Mouse (Mus musculus) cerebellum, postnatal 25 days (tissue): ENCODE measurements around the gene Rtraf.

Experiments
- DNase-seq, 2 experiments: peaks; one replicate each; pipeline ENCODE4 v3.0.0; 2021; ENCODE audit warnings: mixed read lengths in 2 of 2

Gene Rtraf

DNA sequence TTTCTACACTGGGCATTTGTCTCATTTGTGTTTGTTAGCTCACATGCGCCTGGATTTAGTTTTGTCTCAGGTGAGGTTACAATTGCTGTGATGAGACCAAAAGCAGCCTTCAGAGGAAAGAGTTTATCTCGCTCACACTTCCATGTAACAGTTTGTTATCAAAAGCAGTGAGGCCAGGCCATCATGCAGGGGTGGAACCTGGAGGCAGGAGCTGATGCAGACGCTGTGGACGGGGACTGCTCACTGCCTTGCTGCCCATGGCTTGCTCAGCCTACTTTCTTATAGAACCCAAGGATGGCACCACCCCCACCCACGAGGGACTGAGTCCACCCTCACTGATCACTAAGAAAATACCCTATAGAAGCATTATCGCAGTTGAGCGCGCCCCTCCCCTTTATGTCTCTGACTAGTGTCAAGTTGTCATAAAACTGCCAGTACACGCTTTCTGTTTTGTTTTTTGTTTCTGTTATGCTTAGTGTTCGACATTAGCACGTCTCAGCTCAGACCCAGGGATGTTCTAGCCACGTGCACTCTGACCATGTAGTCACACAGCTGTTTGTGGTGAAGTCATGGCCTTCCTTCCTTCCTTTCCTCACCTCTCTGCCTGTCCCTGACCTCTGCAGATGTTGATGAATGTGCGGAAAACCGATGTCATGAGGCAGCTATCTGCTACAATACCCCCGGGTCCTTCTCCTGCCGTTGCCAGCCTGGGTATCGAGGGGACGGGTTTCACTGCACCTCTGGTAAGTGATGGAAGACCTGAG, 26.9 kb downstream of the Rtraf start:
- no peak for DNase-seq

DNA sequence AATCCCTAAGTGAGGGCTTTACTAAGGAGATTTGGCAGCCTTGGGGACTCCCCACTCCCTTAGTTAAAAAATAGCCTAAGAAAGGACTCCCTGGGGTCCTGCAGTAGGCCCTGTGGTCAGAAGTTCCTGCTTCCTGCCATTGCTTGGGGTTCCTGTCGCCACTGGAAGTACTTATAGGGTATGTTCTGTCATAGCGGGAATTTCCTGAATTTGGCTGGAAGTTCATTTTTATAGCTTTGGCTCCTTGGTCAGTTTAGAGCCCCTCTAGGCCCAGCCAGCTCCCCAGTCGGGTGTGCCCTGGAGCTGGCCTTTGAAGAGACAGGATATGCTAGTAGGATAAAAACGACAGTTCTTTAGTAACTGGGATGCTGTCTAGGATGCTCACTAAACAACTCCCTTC, 28.7 kb downstream of the Rtraf start:
- DNase-seq, result no peak

DNA sequence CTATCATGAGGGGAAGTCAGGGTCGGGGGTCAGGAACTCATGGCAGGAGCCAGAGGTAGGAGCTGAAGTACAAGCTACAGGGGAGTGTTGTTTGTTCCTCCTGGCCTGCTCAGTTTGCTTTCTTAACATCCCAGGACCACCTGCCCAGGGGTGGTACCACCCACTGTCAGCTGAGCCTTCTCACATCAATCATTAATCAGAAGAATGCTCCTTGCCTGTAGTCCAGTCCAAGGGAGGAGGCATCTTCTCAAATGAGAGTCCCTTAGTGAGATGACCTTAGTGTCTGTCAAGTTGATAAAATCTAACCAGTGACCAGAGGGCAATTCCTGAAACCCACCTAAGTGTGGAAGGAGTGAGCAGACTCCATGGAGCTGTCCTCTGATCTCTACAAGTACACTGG, 35.2 kb downstream of the Rtraf start:
- DNase-seq, result no peak

DNA sequence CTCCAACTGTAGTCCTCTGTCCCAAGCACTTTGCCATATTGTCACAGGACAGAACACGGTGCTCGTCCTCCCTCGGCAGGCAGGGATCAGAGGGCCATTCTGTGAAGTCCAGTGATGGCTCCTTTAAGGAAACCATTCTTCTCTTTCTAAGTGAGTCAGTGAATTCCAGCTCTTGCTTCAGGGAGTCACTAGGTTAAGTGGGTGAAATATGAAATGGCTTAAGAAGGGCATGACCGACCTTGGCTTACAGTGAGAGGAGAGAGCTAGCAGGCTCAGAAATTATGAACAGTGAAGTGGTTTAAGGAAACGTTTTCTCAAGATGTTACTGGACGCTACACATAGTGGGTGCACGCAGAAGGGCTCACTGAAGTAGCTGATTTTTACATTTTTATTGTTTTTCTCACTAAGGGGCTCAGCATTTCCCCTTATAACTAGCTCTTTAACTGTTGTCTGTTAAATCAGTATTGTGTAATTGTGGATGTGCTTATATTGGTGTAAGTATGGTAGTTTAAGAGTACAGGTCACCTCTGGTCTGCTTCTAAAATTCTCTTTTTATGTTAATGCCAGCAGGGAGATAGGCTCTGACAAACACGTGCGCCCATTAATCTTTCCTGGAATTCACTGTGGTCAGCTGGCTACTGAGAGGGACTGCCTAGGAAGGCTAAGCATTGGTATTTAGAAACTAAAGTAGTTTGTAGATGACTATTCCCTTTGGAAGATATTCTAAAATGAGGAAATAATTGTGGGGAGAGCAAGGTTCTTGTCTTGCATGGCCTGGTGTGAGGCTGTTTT, 37.6 kb downstream of the Rtraf start:
- no peak for DNase-seq

DNA sequence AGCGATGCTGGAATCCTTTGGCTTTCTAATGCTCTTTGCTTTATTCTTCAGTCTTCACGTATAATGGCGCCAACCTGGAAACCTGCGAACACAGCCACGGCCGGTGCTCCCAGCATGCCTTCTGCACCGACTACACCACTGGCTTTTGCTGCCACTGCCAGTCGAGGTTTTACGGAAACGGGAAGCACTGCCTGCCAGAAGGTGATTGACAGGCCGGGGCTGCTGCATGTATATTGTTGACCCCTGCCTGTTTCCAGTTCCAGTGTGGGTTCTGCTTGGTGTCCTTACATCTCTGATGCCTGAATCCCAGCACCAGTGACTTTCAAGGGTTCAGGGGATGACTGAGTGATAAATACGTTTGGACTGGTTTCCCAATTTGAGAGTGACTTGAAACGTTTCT, 45.7 kb downstream of the Rtraf start:
- no peak for DNase-seq

DNA sequence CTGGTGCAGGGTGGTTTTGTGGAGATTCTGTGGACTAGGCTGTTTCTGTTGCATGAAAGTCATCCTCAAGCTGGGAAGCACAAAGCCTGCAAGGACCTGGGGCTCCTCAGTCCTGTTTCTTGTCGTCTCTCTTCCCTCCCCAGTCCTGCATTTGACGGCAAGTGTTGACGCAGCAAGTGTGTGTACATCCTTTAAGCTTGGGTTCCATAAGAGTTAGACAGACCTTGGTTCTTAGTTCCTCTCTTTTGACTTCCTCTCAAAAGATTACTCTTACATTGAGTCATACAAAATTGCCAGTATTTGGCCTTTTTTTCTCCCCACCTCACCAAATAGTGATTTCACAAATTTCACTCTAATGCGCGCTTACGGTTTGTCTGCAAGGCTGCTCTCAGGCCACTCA, 46.3 kb downstream of the Rtraf start:
- DNase-seq, result no peak

DNA sequence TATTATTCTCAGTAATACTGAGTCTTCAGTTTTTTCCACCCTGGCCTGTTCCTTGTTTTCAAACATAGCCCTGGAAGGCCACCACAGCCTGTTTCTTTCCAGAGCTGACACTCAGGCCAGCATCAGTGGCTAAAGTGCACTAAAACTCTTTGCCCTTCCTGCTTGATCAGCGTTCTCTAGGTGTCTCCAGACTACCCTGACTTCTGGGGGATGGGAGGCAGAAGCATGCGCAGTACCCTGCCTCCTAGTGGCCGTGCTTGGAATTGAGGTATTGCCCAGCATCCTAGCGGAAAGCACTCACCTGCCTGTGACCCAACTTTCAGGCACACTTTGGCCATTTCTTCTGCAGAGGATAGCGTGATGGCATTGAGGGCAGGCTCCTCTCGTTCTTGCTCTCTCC, 46.7 kb downstream of the Rtraf start:
- DNase-seq, result peak in 1 of 2 experiments; percentile 19

DNA sequence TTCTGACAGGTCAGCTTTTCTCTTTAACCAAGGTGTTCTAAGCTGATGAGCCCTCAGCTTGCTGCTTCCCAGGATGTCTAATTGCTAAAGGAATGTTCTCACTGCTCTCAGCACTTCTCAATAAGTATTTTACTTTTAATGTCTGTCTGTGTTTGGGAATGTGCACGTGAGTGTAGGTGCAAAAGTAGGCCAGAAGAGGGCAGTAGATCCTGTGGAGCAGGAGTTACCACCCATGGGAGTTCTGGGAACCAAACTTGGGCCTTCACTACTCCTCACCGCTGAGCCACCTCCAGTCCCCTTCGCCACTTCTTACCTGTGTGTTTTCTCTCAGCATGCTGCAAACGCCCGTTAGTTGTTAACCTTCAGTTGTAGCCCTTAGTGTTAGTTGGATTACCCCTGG, 47.4 kb downstream of the Rtraf start:
- DNase-seq, result no peak

DNA sequence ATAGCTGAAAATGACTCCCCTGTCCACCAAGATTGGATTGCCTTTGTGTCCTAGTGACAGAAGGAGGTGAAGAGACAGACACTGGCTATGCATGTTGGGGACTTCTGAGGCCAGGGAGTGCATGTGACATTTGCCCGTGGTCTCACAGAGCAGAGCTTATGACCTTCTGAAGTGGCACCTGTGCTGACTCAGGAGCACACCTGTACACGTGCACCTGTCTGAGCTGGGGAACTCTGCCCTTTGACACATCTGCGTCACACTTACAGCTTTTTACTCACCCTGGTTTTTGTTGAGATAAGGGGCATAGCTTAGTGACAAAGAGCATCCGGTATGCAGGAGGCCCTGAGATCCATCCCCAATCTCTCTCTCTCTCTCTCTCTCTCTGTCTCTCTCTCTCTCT, 48.1 kb downstream of the Rtraf start:
- DNase-seq, result no peak

DNA sequence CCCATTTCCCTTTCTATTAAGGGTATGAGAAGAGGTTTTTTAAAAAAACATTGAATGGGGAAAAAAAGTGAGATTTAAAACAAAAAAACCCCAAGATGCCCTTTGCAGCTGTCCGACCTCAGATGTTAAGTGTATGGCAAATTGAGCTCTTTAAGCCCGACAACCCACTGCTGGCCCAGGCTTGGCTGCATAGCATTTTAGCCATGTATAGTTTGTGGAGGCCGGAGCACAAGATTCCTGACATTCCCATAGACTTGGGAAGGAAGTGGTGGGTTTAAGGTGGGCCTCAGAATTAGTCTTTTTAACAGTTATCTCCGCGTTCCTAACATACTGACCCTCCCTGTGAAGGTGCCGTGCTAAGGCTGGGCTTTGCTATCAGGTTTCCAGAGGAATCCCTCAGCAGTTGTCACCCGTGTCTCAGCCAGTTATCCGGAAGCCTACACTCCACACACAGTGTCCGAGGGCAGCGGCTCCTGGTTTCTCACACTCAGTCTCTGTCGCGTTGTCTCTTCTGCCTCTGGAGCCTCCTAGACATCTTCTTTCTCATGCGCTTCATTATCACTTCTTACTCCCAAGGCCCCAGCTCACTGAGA, 49.5 kb downstream of the Rtraf start:
- DNase-seq, result no peak

DNA sequence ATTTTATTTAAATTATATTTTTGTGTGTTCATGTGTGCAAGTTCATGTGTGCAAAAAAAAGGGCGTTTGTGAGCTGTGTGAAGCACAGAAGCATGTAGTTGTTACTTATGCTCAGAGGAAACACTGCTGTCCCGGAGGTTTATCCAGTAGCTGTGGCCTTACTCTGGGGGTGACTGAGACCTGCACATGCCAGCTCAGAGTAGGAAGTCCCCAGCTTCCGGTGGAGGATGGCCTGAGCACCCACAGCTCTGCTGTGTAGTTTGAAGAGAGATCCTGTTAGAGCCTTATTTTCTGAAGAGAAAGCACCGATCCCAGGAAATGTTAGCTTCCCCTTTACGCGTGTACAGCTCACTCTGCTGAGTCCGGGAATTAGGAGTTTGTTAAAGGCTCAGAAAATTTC, 52.5 kb downstream of the Rtraf start:
- DNase-seq, result no peak

DNA sequence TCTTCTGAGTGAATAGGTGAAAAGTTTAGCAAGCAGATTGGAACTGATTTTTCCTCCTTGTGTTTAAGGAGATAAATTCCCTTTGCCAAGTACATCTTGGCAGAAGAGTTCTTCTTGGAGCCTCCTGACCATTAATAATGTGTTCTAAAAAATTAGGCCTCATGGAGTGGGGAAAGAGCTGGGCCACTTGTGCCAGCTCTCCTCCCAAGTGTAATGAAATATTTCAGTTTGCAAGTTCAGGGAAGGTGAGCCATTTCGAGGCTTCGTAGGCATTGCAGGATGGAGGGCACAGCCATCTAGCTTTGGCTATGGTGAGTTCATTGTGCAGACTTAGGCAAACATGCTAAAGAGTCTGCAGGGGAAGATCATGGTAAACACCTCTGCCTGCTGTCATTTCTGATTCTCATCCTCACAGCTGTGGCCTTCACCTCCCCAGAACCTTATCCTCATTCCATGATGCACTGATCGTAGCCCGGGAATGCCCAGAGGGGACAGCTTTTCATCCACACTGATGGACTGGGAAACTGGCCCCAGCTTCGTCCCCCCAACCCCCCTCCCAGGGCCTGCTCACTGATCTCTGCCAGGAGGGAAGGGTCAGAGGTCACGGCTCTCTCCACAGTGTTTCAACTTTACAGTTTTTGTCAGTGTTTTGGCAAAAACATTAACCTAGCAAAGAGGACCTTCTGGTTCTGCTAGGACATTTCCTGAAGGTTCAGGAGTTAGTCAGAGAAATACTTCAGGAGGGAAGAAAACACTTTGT, 54.0 kb downstream of the Rtraf start:
- no peak for DNase-seq

DNA sequence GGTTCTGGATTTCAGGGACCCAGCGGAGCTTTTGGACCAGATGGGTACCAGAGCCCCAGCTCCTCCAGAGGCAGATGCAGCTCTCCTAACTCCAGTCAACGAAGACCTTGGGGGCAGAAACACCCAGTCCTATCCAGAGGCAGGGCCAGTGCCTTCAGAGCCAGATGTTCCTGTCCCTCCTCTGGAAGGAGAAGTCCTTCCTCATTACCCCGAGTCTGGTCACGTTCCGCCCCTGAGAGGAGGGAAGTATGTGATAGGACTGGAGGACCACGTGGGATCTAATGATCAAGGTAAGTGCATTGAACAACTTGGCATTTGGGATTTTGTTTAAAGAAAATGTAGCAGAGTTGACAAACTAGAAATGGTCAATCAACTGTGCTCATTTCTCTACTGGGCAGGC, 55.0 kb downstream of the Rtraf start:
- no peak for DNase-seq

DNA sequence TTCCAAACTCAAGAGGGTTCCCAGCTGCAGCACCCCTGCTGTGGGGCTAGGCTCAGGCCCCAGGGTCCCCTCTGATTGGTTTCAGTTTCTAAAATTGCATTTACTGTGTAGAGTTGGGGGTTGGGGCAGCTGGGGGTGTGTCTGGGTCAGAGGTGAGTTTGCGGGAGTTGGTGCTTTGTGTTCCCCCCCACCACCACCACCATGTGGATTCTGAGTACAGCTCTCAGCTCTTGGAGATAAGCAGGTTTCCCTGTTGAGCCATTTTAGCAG, 57.3 kb downstream of the Rtraf start:
- DNase-seq, result no peak

DNA sequence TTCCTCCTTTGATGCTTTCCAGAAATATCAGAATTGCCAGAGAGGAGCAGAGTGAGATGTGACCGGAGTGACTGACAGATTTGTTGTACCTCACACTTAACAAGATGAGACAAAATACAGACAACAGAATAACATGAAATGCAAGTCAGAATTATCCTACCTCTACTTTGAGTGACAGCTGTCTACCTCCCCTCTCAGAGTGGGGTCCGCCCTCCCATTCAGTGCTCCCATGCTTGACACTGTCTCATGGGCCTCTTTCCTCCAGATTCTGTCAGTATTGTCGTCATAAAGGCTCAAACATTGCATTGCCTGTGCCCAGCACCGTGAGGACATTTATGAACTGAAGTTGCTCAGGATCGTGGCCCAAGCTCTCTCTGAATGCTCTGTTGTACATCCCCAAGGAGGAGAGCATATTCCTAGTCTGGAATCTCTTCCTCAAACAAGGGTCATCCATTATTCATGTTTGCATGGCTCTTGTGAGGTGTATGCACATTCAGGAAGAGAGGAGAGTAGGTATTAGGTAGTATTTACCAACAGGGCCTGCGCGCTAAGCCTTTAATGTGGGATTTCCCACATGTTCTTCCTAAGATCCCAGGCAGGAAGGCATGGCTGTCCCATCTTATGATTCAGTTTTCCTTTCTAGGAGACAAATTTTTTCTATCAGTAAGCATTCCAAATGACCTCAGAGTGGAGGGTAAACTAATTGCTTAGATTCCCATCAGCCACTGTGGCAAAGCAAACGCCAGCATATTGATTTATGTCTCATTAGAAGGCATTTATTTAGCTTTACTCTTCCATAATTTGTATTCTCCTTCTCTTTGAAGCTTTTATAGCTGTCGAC, 57.9 kb downstream of the Rtraf start:
- no peak for DNase-seq

DNA sequence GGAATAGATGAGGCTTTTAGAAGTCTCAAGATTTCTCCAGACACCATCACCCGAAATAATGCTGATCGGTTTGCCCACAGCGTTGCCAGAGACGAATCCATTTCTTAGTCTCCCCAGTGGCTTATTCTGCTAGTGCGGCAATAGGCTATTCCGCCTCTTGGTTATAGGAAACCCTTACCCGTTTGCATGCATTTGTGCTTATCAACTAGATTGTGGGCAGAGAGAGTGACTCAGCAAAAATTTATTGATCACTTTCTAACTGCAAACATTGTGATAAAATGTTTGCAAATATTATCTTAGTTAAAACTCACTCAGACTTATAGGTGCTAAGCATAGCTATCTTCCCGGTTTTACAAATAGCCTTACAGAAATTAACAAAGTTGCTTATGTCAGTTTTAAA, 59.3 kb downstream of the Rtraf start:
- DNase-seq, result no peak

DNA sequence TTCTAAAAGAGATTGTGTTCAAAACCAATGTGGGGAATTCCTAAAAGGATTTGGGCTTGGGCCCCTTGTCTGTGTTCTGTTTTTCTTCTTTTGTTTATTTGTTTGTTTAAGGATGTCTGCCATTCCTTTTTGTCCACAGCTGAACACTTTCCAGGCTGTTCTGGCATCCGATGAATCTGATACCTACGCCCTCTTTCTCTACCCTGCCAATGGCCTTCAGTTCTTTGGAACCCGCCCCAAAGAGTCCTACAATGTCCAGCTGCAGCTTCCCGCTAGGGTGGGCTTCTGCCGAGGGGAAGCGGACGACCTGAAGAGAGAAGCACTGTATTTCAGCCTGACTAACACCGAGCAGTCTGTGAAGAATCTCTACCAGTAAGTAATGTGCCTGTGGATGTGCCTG, 60.1 kb downstream of the Rtraf start:
- DNase-seq, result no peak

DNA sequence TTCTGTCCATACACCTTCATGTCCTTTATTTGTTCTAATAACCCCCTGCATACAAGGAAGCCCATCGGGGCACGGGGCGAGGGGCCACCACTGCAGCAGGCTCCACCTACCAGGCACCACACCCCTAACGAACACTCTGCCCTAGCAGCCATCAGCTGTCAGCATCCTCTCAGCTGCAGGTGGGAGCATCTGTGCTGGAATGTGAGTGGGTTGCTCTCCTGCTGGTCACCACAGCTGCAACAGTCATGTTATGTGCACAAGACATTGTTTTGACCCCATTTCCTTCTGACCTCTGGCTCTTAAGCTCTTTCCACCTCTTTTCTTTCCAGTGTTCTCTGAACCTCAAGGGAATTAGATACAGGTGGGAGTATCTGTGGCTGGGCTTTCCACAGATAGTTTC, 61.6 kb downstream of the Rtraf start:
- DNase-seq, result no peak
